Mouse (Mus musculus) neural tube, embryonic 13.5 days (tissue): ENCODE results near the gene Ndufaf2. TPM values are rescaled to one million over a fixed set of nuclear protein-coding genes. Genes with fewer than 3 reads are reported as not detected.

Experiments used
- ATAC-seq: fragments of 200-750 bp; cut with Nextera tagmentation; 2 replicates; pipeline ENCODE4 v1.8.0; 2017; ENCODE audit warnings: low read depth, mild to moderate bottlenecking, moderate TSS enrichment, moderate library complexity
- H3K27ac ChIP-seq: fragments of 300-500 bp; sonication (generic); replicated peaks from 2 replicates; pipeline ENCODE4 v1.5.1; 2015; ENCODE audit warnings: moderate library complexity, mild to moderate bottlenecking, inconsistent platforms
- H3K27me3 ChIP-seq: fragments of 300-500 bp; sonication (generic); 2 replicates; pipeline ENCODE4 v1.6.1; 2015; ENCODE audit warnings: mild to moderate bottlenecking, inconsistent platforms
- H3K36me3 ChIP-seq: fragments of 300-500 bp; sonication (generic); 2 replicates; pipeline ENCODE4 v1.6.1; 2015; ENCODE audit warnings: mild to moderate bottlenecking, inconsistent platforms
- H3K4me1 ChIP-seq: fragments of 300-500 bp; sonication (generic); replicated peaks from 2 replicates; pipeline ENCODE4 v1.6.1; 2015; ENCODE audit warnings: inconsistent platforms
- H3K4me2 ChIP-seq: fragments of 300-500 bp; sonication (generic); 2 replicates; pipeline ENCODE4 v1.6.1; 2015; ENCODE audit warnings: inconsistent platforms, mild to moderate bottlenecking, moderate library complexity
- H3K4me3 ChIP-seq: fragments of 300-500 bp; sonication (generic); 2 replicates; pipeline ENCODE4 v1.5.1; 2015; ENCODE audit warnings: mild to moderate bottlenecking, inconsistent platforms
- H3K9ac ChIP-seq: fragments of 300-500 bp; sonication (generic); 2 replicates; pipeline ENCODE4 v1.6.1; 2015; ENCODE audit warnings: moderate library complexity, mild to moderate bottlenecking, inconsistent platforms
- H3K9me3 ChIP-seq: fragments of 300-500 bp; sonication (generic); 2 replicates; pipeline ENCODE4 v1.6.1; 2016; ENCODE audit warnings: inconsistent platforms
- WGBS: fragments of 180-500 bp; shearing (Covaris S2); methylation state at CpG from one replicate; pipeline ENCODE4 v1.1.7; 2015; 5-methylcytosine and 5-hydroxymethylcytosine counted together
- polyA plus RNA-seq: library from polyadenylated mRNA; unstranded; fragments of >200 nt; fragmentation: Nextera tagmentation; extraction: Ambion mirVana; gene quantifications from 2 replicates; pipeline ENCODE4 v1.2.1, GENCODE M21; 2015

Ndufaf2 gene
- polyA plus RNA-seq, 1 experiment from 2014 or later = 73.8 TPM

GRCm38 (mm10) chr13:108170002-108170401 lies 11.6 kb upstream of the Ndufaf2 start:
- Histone ChIP-seq H3K4me2 (no peak overlapping the region), H3K27ac (no peak overlapping the region), H3K9me3 (no peaks in the 10 kb centered on the region), H3K9ac (no peak overlapping the region), H3K36me3 (peaks cover 45% of the 10 kb centered on the region), H3K4me3 (no peak overlapping the region), H3K27me3 (no peaks in the 10 kb centered on the region), H3K4me1 (no peaks in the 10 kb centered on the region)
- WGBS = 100% methylated on average over 1 of the region's 1 CpGs
- ATAC-seq = no peak

DNA sequence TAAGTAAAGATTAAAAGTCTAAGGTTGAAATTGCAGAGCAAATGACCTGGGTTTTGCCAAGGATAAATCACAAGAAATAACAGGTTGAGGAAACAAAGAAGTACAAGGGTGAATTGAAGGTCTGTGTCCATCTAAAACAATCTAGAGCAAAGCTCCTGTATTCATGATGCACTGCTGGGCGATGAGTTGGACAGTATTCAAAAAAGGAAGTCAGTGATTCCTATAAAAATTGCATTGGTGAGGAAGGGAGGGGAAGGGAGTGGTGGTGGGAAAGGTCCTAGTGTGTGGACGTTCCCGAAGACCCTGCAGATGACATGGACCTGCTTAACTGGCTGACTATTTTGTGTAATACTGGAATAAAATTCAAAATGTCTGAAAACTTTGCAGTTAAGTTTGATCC lies 6.2 kb upstream of the Ndufaf2 start:
- no peak for ATAC-seq
- Histone ChIP-seq H3K4me3 (no peak overlapping the region), H3K4me2 (no peak overlapping the region), H3K27ac (no peak overlapping the region), H3K36me3 (peaks cover 19% of the 10 kb centered on the region; the same call in 1 of the 2 replicates), H3K9ac (no peak overlapping the region), H3K4me1 (peaks cover 3% of the 10 kb centered on the region), H3K9me3 (no peaks in the 10 kb centered on the region), H3K27me3 (no peaks in the 10 kb centered on the region)
- WGBS = 87% methylated on average over 3 of the region's 3 CpGs

GRCm38 (mm10) chr13:108163912-108164311 lies 5.5 kb upstream of the Ndufaf2 start:
- H3K27ac ChIP-seq = no peak overlapping the region
- H3K9ac ChIP-seq = no peak overlapping the region
- no peak overlapping the region for H3K4me2 ChIP-seq
- WGBS = 93% methylated on average over 9 of the region's 9 CpGs
- no peaks in the 10 kb centered on the region for H3K27me3 ChIP-seq
- ATAC-seq = no peak
- peaks cover 14% of the 10 kb centered on the region; the same call in 1 of the 2 replicates for H3K36me3 ChIP-seq
- H3K9me3 ChIP-seq = no peaks in the 10 kb centered on the region
- H3K4me1 ChIP-seq = peaks cover 10% of the 10 kb centered on the region
- H3K4me3 ChIP-seq = no peak overlapping the region

DNA sequence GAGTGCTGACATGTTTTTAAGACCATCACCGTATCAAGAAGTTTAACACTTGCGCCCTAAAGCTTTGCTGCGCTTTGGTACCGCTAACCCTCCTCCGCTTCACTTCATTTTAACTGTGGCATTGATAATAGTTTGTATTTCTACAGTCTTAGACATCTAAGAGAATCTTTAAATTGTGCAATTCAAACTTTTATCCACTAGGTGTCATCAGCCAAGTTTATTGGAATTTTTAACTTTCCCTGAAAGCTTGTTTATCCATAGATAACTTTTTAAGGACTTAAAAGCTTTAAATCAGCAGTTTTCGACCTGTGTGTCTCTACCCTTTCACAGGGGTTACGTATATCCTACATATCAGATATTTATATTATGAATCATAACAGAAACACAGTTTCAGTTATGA lies 1.5 kb upstream of the Ndufaf2 start:
- Histone ChIP-seq H3K27me3 (no peaks in the 10 kb centered on the region), H3K4me2 (peak overlapping the region; percentile 94), H3K4me1 (peaks cover 15% of the 10 kb centered on the region), H3K9ac (no peak overlapping the region), H3K4me3 (no peak overlapping the region; the same call in 1 of the 2 replicates), H3K36me3 (0 out of 2 replicates have a peak, but pooled peaks cover 8% of the 10 kb centered on the region), H3K27ac (no peak overlapping the region), H3K9me3 (no peaks in the 10 kb centered on the region)
- ATAC-seq = no peak
- WGBS = 75% methylated on average over 7 of the region's 7 CpGs

DNA sequence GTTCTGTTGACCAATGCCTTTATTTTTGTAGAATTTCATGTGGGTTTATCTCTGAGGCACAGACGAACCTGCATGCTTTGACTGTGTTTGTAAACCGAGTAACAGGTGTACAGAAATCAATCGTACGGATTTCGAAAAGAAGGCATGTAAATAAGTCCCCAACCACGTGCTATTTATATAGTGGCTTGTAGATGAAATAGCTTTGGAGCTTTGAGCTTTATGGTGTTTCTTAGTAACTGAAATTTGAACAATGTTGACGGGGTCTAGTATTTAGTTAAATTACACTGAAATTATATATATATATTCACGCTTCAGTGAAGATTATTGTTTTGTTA lies 785 bp upstream of the Ndufaf2 start:
- no peak for ATAC-seq
- Histone ChIP-seq H3K36me3 (0 out of 2 replicates have a peak, but pooled peaks cover 8% of the 10 kb centered on the region), H3K27me3 (no peaks in the 10 kb centered on the region), H3K9ac (peak overlapping the region; percentile 81), H3K27ac (no peak overlapping the region), H3K4me1 (peaks cover 15% of the 10 kb centered on the region), H3K4me2 (peak overlapping the region; percentile 94), H3K9me3 (no peaks in the 10 kb centered on the region), H3K4me3 (peak overlapping the region; percentile 88)
- 7% methylated on average over 8 of the region's 8 CpGs for WGBS

GRCm38 (mm10) chr13:108157732-108158464 lies 525 bp downstream of the Ndufaf2 start:
- Histone ChIP-seq H3K4me1 (peaks cover 18% of the 10 kb centered on the region), H3K4me3 (peak overlapping the region; percentile 88), H3K9ac (peak overlapping the region; percentile 80), H3K27ac (no peak overlapping the region), H3K27me3 (no peaks in the 10 kb centered on the region), H3K4me2 (peak overlapping the region; percentile 94), H3K9me3 (no peaks in the 10 kb centered on the region), H3K36me3 (0 out of 2 replicates have a peak, but pooled peaks cover 8% of the 10 kb centered on the region)
- WGBS = 2% methylated on average over 41 of the region's 42 CpGs
- peak; percentile 69 for ATAC-seq

DNA sequence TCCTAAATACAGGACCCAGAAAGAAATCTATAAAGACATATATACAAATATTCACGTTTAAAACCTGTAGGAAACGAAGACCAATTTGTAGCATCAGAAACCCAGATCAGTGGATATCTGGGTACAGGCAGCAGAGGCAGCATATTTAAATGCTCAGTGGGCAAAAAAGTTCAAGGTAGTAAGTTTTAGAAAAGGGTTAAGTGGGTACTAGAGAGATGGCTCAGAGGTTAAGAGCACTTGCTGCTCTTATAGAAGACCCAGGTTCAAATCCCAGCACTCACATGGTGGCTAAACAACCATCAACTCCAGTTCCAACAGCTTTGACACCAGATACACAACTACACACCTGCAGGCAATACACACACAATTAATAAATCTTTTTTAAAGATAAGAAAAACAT lies 1.3 kb downstream of the Ndufaf2 start:
- H3K27ac ChIP-seq = no peak overlapping the region
- WGBS = 88% methylated on average over 2 of the region's 2 CpGs
- H3K4me3 ChIP-seq = no peak overlapping the region
- peaks cover 18% of the 10 kb centered on the region for H3K4me1 ChIP-seq
- no peak for ATAC-seq
- no peaks in the 10 kb centered on the region for H3K27me3 ChIP-seq
- H3K9me3 ChIP-seq = no peaks in the 10 kb centered on the region
- H3K36me3 ChIP-seq = 0 out of 2 replicates have a peak, but pooled peaks cover 8% of the 10 kb centered on the region
- H3K4me2 ChIP-seq = no peak overlapping the region
- H3K9ac ChIP-seq = no peak overlapping the region

DNA sequence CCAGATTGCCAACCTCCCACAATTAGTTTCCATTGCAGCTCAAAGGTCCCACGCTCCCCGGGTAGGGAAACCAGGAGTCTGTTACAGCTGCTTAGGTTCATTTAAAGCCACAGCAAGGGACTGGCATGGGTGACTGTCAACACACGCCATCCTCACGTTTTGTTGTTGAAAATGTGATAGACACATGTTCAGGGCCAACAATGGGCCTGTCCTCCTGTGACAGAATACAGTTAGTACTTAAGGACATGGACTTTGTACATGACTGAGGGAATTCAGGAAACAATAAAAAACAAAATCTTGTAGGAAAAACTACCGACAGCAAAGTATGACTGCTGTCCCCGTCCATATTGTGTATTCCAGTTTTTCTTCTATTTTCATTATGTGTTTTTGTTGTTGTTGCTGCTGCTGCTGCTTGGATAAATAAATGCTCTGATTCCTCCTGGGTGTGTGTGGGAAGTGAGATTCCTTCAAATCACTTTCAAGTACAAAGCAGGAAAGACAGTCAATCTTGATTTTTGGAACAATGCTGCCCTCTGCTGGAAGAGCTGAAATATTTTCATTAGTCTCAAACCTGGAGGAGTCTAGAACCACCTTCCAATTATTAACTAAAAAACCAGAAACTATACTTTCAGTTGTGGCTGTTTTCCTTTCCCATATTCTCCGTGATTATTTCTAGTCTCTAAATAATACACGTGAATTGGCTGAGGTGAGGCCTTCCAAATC lies 5.6 kb downstream of the Ndufaf2 start:
- Histone ChIP-seq H3K27me3 (no peaks in the 10 kb centered on the region), H3K4me1 (peaks cover 7% of the 10 kb centered on the region), H3K36me3 (no peaks in the 10 kb centered on the region), H3K9ac (no peak overlapping the region), H3K27ac (no peak overlapping the region), H3K4me2 (no peak overlapping the region), H3K9me3 (no peaks in the 10 kb centered on the region), H3K4me3 (no peak overlapping the region)
- WGBS = 72% methylated on average over 8 of the region's 8 CpGs
- ATAC-seq = no peak; the same call in 1 of the 2 replicates

GRCm38 (mm10) chr13:108151782-108152181 lies 6.6 kb downstream of the Ndufaf2 start:
- Histone ChIP-seq H3K9me3 (no peaks in the 10 kb centered on the region), H3K4me1 (0 out of 2 replicates have a peak, but pooled peaks cover 3% of the 10 kb centered on the region), H3K27me3 (no peaks in the 10 kb centered on the region), H3K4me2 (no peak overlapping the region), H3K27ac (no peak overlapping the region), H3K9ac (no peak overlapping the region), H3K36me3 (no peaks in the 10 kb centered on the region), H3K4me3 (no peak overlapping the region)
- no peak for ATAC-seq

- Histone ChIP-seq H3K4me3 (no peak overlapping the region), H3K27ac (no peak overlapping the region), H3K36me3 (no peaks in the 10 kb centered on the region), H3K9me3 (no peaks in the 10 kb centered on the region), H3K27me3 (no peaks in the 10 kb centered on the region), H3K4me2 (no peak overlapping the region), H3K9ac (no peak overlapping the region), H3K4me1 (0 out of 2 replicates have a peak, but pooled peaks cover 3% of the 10 kb centered on the region)
- WGBS = 95% methylated on average over 8 of the region's 8 CpGs
- no peak for ATAC-seq
Observed at GRCm38 (mm10) chr13:108144086-108144485, 14.3 kb downstream of the Ndufaf2 start.

- Histone ChIP-seq H3K27me3 (no peaks in the 10 kb centered on the region), H3K9ac (no peak overlapping the region), H3K4me2 (no peak overlapping the region), H3K36me3 (no peaks in the 10 kb centered on the region), H3K4me3 (no peak overlapping the region), H3K9me3 (no peaks in the 10 kb centered on the region), H3K27ac (no peak overlapping the region), H3K4me1 (0 out of 2 replicates have a peak, but pooled peaks cover 3% of the 10 kb centered on the region)
- no peak for ATAC-seq
- WGBS = 85% methylated on average over 5 of the region's 5 CpGs
Observed at GRCm38 (mm10) chr13:108138403-108138977, 19.9 kb downstream of the Ndufaf2 start.

- Histone ChIP-seq H3K4me2 (no peak overlapping the region), H3K9me3 (no peaks in the 10 kb centered on the region), H3K27me3 (no peaks in the 10 kb centered on the region), H3K9ac (no peak overlapping the region), H3K27ac (no peak overlapping the region), H3K4me3 (no peak overlapping the region), H3K36me3 (no peaks in the 10 kb centered on the region), H3K4me1 (no peaks in the 10 kb centered on the region)
- 87% methylated on average over 6 of the region's 6 CpGs for WGBS
- no peak for ATAC-seq
Observed at GRCm38 (mm10) chr13:108135617-108136016, 22.8 kb downstream of the Ndufaf2 start.
